9 mouse cellular contexts compared by ENCODE assay signal in genomic region chrX:36195736-36196525, GRCm38 (mm10). TPM values are rescaled to one million over a fixed set of nuclear protein-coding genes. Genes with fewer than 3 reads are reported as not detected.
DNase-seq lines count a peak whose midpoint lies in the region; ATAC-seq and TF ChIP-seq lines count a peak whose summit lies in the region.
"Had no signal": no experiment of that assay in that cellular context is flagged by ENCODE, and none has a peak within 500 bp of the region (broad histone marks: within the 10 kb centered on the region; RNA-seq: fewer than 3 reads in every experiment).

Zcchc12 (plus strand) TSS chrX:36195904.

- no peak for ATAC-seq in heart, postnatal 0 days (ENCODE audit: insufficient read depth, low read depth)
- peak; percentile 51 for ATAC-seq in midbrain, embryonic 14.5 days (ENCODE audit: low FRiP score, low TSS enrichment)
- ATAC-seq: Patski had no signal

- peak within 1 kb of the TSS; percentile 29 for H3K4me3 ChIP-seq in heart, postnatal 0 days (ENCODE audit: low read depth, low read length)
- H3K4me3 ChIP-seq in midbrain, embryonic 14.5 days (replicated peaks; ENCODE audit: low read depth, low read length) = peak within 1 kb of the TSS; percentile 45

- no peaks in the 10 kb centered on the region for H3K36me3 ChIP-seq in heart, postnatal 0 days (replicated peaks; ENCODE audit: control insufficient read depth, insufficient read depth, low read length)
- no peaks in the 10 kb centered on the region for H3K36me3 ChIP-seq in midbrain, embryonic 14.5 days (ENCODE audit: control insufficient read depth, insufficient read depth, low read length)

- peak; percentile 21 for DNase-seq in kidney, postnatal 10 days
- no peak for DNase-seq in kidney, postnatal 25 days
- peak; percentile 49 for DNase-seq in embryo, embryonic 10 days (ENCODE audit: low spot score)
- no peak for DNase-seq in heart, postnatal 0 days (ENCODE audit: low spot score)
- DNase-seq in layer of hippocampus, postnatal 25 days (ENCODE audit: extremely low spot score in 1 of 2, low spot score in 1 of 2) = peak in 1 of 2 experiments; percentile 10
- DNase-seq in midbrain, embryonic 14.5 days = peak; percentile 85
- peak; percentile 14 for DNase-seq in testis, postnatal 14 days (ENCODE audit: low spot score)
- DNase-seq in urinary bladder, postnatal 4 days (ENCODE audit: low spot score in 2 of 2) = no peak

- H3K27ac ChIP-seq in heart, postnatal 0 days (ENCODE audit: low read depth) = no peak within 1 kb of the TSS
- H3K27ac ChIP-seq in midbrain, embryonic 14.5 days (replicated peaks; ENCODE audit: low read depth, low read length) = peak within 1 kb of the TSS; percentile 82

- no peaks in the 10 kb centered on the region for H3K27me3 ChIP-seq in heart, postnatal 0 days (ENCODE audit: control insufficient read depth, insufficient read depth, low read length)
- no peaks in the 10 kb centered on the region for H3K27me3 ChIP-seq in midbrain, embryonic 14.5 days (ENCODE audit: control insufficient read depth, insufficient read depth, low read length)

- no peak for TF ChIP-seq CTCF in heart, postnatal 0 days (IDR thresholded peaks at IDR 0.05; ENCODE audit: low read depth)

- H3K4me1 ChIP-seq in heart, postnatal 0 days (ENCODE audit: control insufficient read depth, insufficient read depth) = no peaks in the 10 kb centered on the region
- peaks cover 8% of the 10 kb centered on the region for H3K4me1 ChIP-seq in midbrain, embryonic 14.5 days (ENCODE audit: control insufficient read depth, insufficient read depth, low read length)

- no peak within 1 kb of the TSS for H3K9ac ChIP-seq in heart, postnatal 0 days (replicated peaks; ENCODE audit: low read depth, low read length)
- H3K9ac ChIP-seq in midbrain, embryonic 14.5 days (replicated peaks; ENCODE audit: low read length) = peak within 1 kb of the TSS; percentile 64

- H3K4me2 ChIP-seq in heart, postnatal 0 days (ENCODE audit: low read depth, low read length) = peak within 1 kb of the TSS; percentile 55
- peak within 1 kb of the TSS; percentile 58 for H3K4me2 ChIP-seq in midbrain, embryonic 14.5 days (ENCODE audit: low read length)

- H3K9me3 ChIP-seq in heart, postnatal 0 days (replicated peaks; ENCODE audit: control insufficient read depth, low read length) = no peaks in the 10 kb centered on the region
- H3K9me3 ChIP-seq in midbrain, embryonic 14.5 days (ENCODE audit: control insufficient read depth, low read length) = no peaks in the 10 kb centered on the region

- no peak for TF ChIP-seq EP300 in heart, postnatal 0 days (IDR thresholded peaks at IDR 0.05; ENCODE audit: low read depth)

- 23% methylated on average over 27 of the region's 28 CpGs for WGBS in heart, postnatal 0 days
- 23% methylated on average over 27 of the region's 28 CpGs for WGBS in midbrain, embryonic 14.5 days

RNA-seq across cellular contexts. Expression of gene Zcchc12, which starts in this region (rescaled TPM):
- 0.35 and 0.42 TPM in 2 replicates for total RNA-seq in heart, postnatal 0 days (2014; rRNA removed; ENCODE audit: low replicate concordance)
- polyA plus RNA-seq in heart, postnatal 0 days (2015; fragmentation: Nextera tagmentation; extraction: Ambion mirVana) = 0.66 and 0.77 TPM in 2 replicates
- total RNA-seq in layer of hippocampus, postnatal 25 days (2021) = 10 to 100 TPM; 37.8 to 47.9 TPM
- 313 and 328 TPM in 2 replicates for polyA plus RNA-seq in midbrain, embryonic 14.5 days (2014; fragmentation: Nextera tagmentation; extraction: Ambion mirVana)

Comparison
In these comparisons a context has a peak if more than half of its experiments do, and no peak if none do; other contexts are left out.
1. RNA of gene Zcchc12 (total RNA-seq): 37.8 to 47.9 TPM in layer of hippocampus, postnatal 25 days; 0.35 to 0.42 TPM in heart, postnatal 0 days; every median in the first group is over 10 times any median in the second.
2. RNA of gene Zcchc12 (polyA plus RNA-seq): 313 to 328 TPM in midbrain, embryonic 14.5 days; 0.66 to 0.77 TPM in heart, postnatal 0 days; every median in the first group is over 100 times any median in the second.
3. DNase-seq: peak in kidney, postnatal 10 days (single experiment), embryo, embryonic 10 days (single experiment), midbrain, embryonic 14.5 days (single experiment) and testis, postnatal 14 days (single experiment); none in kidney, postnatal 25 days (0 of 2), heart, postnatal 0 days (single experiment) and urinary bladder, postnatal 4 days (0 of 2).